Mouse (Mus musculus) cortical plate, adult 2 months (tissue): ENCODE data around the gene Gm37240.

ENCODE experiments used
- CTCF ChIP-seq: fragments of 200-500 bp; IDR thresholded peaks from 2 replicates; pipeline ENCODE4 v1.5.1; 2011; ENCODE audit warnings: mild to moderate bottlenecking, control low read depth, low read length; ENCODE audit not compliant: insufficient read depth; ENCODE audit errors: extremely low read depth
- POLR2A ChIP-seq: fragments of 200-500 bp; IDR thresholded peaks from 2 replicates; pipeline ENCODE4 v1.6.1; 2011; ENCODE audit warnings: mild to moderate bottlenecking, low read length, control low read depth; ENCODE audit not compliant: insufficient read depth; ENCODE audit errors: extremely low read depth

- TF ChIP-seq CTCF (no peak), POLR2A (no peak)
Observed at GRCm38 (mm10) chr3:84917903-84918679, 969.2 kb downstream of the Gm37240 start.
